Mouse (Mus musculus) neural tube, embryonic 13.5 days (tissue): ENCODE measurements around the gene Gm9837. TPM values are rescaled to one million over a fixed set of nuclear protein-coding genes. Genes with fewer than 3 reads are reported as not detected.
"Not testable (repeated sequence)": the region's sequence is repeated elsewhere in the genome, so short reads cannot be mapped to it uniquely, and the experiment has no call there.

Experiments
- ATAC-seq: fragments of 200-750 bp; cut with Nextera tagmentation; 2 replicates; pipeline ENCODE4 v1.8.0; 2017; ENCODE audit warnings: low read depth, mild to moderate bottlenecking, moderate TSS enrichment, moderate library complexity
- H3K27ac ChIP-seq: fragments of 300-500 bp; sonication (generic); replicated peaks from 2 replicates; pipeline ENCODE4 v1.5.1; 2015; ENCODE audit warnings: moderate library complexity, mild to moderate bottlenecking, inconsistent platforms
- H3K27me3 ChIP-seq: fragments of 300-500 bp; sonication (generic); 2 replicates; pipeline ENCODE4 v1.6.1; 2015; ENCODE audit warnings: mild to moderate bottlenecking, inconsistent platforms
- H3K36me3 ChIP-seq: fragments of 300-500 bp; sonication (generic); 2 replicates; pipeline ENCODE4 v1.6.1; 2015; ENCODE audit warnings: mild to moderate bottlenecking, inconsistent platforms
- H3K4me1 ChIP-seq: fragments of 300-500 bp; sonication (generic); replicated peaks from 2 replicates; pipeline ENCODE4 v1.6.1; 2015; ENCODE audit warnings: inconsistent platforms
- H3K4me2 ChIP-seq: fragments of 300-500 bp; sonication (generic); 2 replicates; pipeline ENCODE4 v1.6.1; 2015; ENCODE audit warnings: inconsistent platforms, mild to moderate bottlenecking, moderate library complexity
- H3K4me3 ChIP-seq: fragments of 300-500 bp; sonication (generic); 2 replicates; pipeline ENCODE4 v1.5.1; 2015; ENCODE audit warnings: mild to moderate bottlenecking, inconsistent platforms
- H3K9ac ChIP-seq: fragments of 300-500 bp; sonication (generic); 2 replicates; pipeline ENCODE4 v1.6.1; 2015; ENCODE audit warnings: moderate library complexity, mild to moderate bottlenecking, inconsistent platforms
- H3K9me3 ChIP-seq: fragments of 300-500 bp; sonication (generic); 2 replicates; pipeline ENCODE4 v1.6.1; 2016; ENCODE audit warnings: inconsistent platforms
- WGBS: fragments of 180-500 bp; shearing (Covaris S2); methylation state at CpG from one replicate; pipeline ENCODE4 v1.1.7; 2015; 5-methylcytosine and 5-hydroxymethylcytosine counted together
- polyA plus RNA-seq: library from polyadenylated mRNA; unstranded; fragments of >200 nt; fragmentation: Nextera tagmentation; extraction: Ambion mirVana; gene quantifications from 2 replicates; pipeline ENCODE4 v1.2.1, GENCODE M21; 2015

The Gm9837 gene
- polyA plus RNA-seq, 1 experiment from 2014 or later: not detected

DNA sequence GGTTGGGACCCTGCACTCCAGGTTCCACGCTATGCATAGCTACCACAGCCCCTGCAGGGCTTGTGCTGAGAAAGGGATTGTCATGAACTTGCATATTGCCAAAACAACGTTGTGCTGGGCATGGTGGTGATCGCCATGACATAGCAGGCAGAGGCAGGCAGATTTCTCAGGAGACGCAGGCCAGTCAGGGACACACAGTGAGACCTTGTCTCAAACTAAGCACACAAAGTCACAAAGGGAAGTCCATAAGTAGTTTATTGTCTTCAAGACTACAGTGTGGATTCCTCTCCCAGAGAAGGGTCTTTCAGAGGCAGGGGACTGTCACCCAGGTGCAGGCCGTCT is 41.6 kb downstream of the Gm9837 start:
- Histone ChIP-seq H3K4me2 (no peak overlapping the region), H3K27ac (no peak overlapping the region), H3K4me3 (no peak overlapping the region), H3K9me3 (no peaks in the 10 kb centered on the region), H3K36me3 (peaks cover 17% of the 10 kb centered on the region), H3K27me3 (no peaks in the 10 kb centered on the region), H3K9ac (no peak overlapping the region), H3K4me1 (peaks cover 19% of the 10 kb centered on the region)
- no peak for ATAC-seq
- WGBS: 95% methylated on average over 5 of the region's 5 CpGs

DNA sequence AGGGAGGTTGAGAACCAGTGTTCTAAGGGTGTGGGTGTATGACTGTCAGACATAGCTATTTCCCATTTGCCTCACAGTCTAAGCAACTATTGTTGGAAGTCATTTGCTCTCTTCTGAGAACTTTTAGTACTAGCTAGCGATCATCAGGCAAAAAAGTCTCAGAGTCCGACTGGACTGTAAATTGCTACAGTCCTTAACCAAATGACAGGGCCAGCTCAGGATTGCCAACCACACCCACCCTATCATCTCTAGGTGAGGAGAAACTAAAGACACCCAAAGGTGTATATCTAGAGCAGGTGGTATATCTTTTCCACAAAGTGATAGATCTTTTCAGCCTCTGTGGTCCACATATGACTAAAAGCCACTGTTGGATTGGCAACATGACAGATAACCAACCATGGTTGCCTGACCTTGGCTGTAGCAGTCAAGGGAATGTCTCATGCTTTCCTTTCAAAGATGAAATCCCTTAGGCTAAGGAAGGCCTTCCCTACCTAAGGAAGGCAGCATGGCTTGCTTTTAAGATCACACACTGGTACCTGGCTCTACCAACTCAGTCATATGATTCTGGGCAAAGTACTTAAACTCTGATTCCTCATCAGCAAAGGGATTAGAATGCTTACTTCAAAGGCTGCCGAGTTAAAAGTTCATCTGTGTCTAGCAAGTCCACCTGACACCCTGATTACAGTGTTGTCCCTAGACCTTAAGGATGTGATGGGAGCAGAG is 42.1 kb downstream of the Gm9837 start:
- Histone ChIP-seq H3K9me3 (no peaks in the 10 kb centered on the region), H3K27me3 (no peaks in the 10 kb centered on the region), H3K4me1 (peaks cover 19% of the 10 kb centered on the region), H3K4me3 (no peak overlapping the region), H3K36me3 (peaks cover 17% of the 10 kb centered on the region), H3K27ac (no peak overlapping the region), H3K4me2 (no peak overlapping the region), H3K9ac (no peak overlapping the region)
- whole genome bisulfite sequencing: 92% methylated on average over 3 of the region's 3 CpGs
- ATAC-seq: no peak

DNA sequence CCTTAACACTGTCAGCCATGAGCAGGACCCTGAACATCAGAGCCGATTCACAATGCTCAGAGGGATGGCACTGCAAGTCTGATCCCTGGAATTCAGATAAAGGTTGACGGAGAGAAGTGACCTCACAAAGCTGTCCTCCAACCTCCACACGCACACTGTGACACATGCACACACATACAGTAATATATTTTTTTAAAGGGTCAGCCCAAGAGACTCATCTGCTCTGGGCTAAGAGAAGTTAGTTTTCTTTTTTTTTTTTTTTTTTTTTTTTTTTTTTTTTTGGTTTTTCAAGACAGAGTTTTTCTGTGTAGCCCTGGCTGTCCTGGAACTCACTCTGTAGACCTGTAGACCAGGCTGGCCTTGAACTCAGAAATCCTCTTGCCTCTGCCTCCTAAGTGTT is 43.4 kb downstream of the Gm9837 start:
- Histone ChIP-seq H3K4me1 (peaks cover 19% of the 10 kb centered on the region), H3K36me3 (peaks cover 17% of the 10 kb centered on the region)
- H3K27me3 ChIP-seq, H3K4me3 ChIP-seq, ATAC-seq, H3K9me3 ChIP-seq, H3K9ac ChIP-seq, H3K4me2 ChIP-seq, H3K27ac ChIP-seq: not testable (repeated sequence)
- 87% methylated on average over 3 of the region's 3 CpGs for whole genome bisulfite sequencing

DNA sequence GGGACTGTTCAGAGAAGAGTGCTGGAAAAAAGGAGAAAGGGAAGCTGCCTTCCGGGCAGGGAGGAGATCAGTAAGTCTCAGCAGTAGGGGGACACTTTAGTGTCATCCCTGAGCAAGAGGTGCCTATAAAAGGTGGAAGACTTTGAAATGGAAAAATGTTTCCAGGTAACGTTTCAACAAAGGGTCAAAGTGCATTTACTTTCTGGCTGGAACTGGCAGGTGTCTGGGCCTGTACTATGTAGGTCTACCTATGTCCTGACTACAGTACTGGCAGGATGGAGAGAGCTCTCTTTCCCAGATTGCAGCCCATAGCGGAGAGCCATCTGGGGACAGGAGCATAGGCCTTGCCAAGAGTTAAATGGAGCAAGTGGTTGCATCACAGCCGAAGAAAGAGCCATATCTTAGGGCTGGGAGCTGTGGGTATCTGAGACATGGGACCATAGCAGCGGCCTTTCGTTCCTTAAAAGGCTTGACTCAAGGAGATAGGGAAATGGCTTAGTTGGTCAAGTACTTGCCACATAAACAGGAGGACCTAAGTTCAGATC is 44.5 kb downstream of the Gm9837 start:
- Histone ChIP-seq H3K4me2 (no peak overlapping the region), H3K9me3 (no peaks in the 10 kb centered on the region), H3K36me3 (peaks cover 21% of the 10 kb centered on the region), H3K27me3 (no peaks in the 10 kb centered on the region), H3K9ac (no peak overlapping the region), H3K27ac (no peak overlapping the region), H3K4me3 (no peak overlapping the region), H3K4me1 (peaks cover 13% of the 10 kb centered on the region)
- WGBS: 88% methylated on average over 6 of the region's 6 CpGs
- ATAC-seq: no peak

GRCm38 (mm10) chr11:53425251-53425650 is 45.0 kb downstream of the Gm9837 start:
- H3K4me1 ChIP-seq: peaks cover 12% of the 10 kb centered on the region
- no peak overlapping the region for H3K9ac ChIP-seq
- peaks cover 22% of the 10 kb centered on the region for H3K36me3 ChIP-seq
- H3K27me3 ChIP-seq: no peaks in the 10 kb centered on the region
- 68% methylated on average over 3 of the region's 3 CpGs for WGBS
- H3K9me3 ChIP-seq: no peaks in the 10 kb centered on the region
- no peak for ATAC-seq
- no peak overlapping the region for H3K4me2 ChIP-seq
- no peak overlapping the region for H3K27ac ChIP-seq
- H3K4me3 ChIP-seq: no peak overlapping the region

DNA sequence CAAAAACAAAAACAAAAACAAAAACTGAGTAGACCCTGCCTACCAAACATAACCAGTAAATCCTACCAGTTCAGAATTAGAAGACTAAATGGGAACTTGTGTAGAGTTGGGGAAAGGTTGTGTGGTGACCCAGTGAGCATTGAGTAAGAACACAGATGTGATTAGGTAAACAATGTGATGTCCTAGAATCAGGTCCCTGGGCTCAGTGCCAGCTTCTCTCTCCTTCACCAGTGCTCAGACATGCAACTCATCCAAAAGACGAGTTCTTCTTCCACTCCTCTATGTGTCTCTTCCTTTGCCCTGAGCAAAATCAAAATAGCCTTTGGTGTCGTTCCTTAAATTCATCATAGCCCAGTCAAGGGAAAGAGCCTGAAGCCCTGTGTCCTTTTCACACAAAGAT is 45.5 kb downstream of the Gm9837 start:
- Histone ChIP-seq H3K4me2 (no peak overlapping the region), H3K4me3 (no peak overlapping the region), H3K27ac (no peak overlapping the region), H3K27me3 (no peaks in the 10 kb centered on the region), H3K9ac (no peak overlapping the region), H3K36me3 (peaks cover 27% of the 10 kb centered on the region), H3K4me1 (peaks cover 8% of the 10 kb centered on the region), H3K9me3 (no peaks in the 10 kb centered on the region)
- WGBS: 80% methylated on average over 2 of the region's 2 CpGs
- ATAC-seq: no peak

GRCm38 (mm10) chr11:53423036-53423435 is 47.2 kb downstream of the Gm9837 start, which contains the start of gene Leap2:
Leap2 (minus strand) TSS chr11:53423170.
- no peak within 1 kb of the TSS for H3K4me2 ChIP-seq
- no peaks in the 10 kb centered on the region for H3K9me3 ChIP-seq
- H3K27ac ChIP-seq: no peak within 1 kb of the TSS
- WGBS: 93% methylated on average over 4 of the region's 4 CpGs
- H3K4me1 ChIP-seq: no peaks in the 10 kb centered on the region
- no peak for ATAC-seq
- H3K9ac ChIP-seq: no peak within 1 kb of the TSS
- peaks cover 33% of the 10 kb centered on the region for H3K36me3 ChIP-seq
- H3K27me3 ChIP-seq: no peaks in the 10 kb centered on the region
- H3K4me3 ChIP-seq: no peak within 1 kb of the TSS

Other genes starting within 250 kb of the Gm9837 start
- gene Hspa4, start 170.0 kb downstream of the Gm9837 start, polyA plus RNA-seq: 56.1 and 63.0 TPM in 2 replicates
- gene Zcchc10, start 145.8 kb downstream of the Gm9837 start, polyA plus RNA-seq: 14.9 and 15.5 TPM in 2 replicates
- 43.3 and 55.2 TPM in 2 replicates for gene Aff4, start 119.6 kb downstream of the Gm9837 start, polyA plus RNA-seq
- gene Leap2, start 47.3 kb downstream of the Gm9837 start, polyA plus RNA-seq: not detected in 2 replicates
- 722 and 723 TPM in 2 replicates for gene Uqcrq, start 39.6 kb downstream of the Gm9837 start, polyA plus RNA-seq
- gene Gdf9, start 39.5 kb downstream of the Gm9837 start, polyA plus RNA-seq: 3.4 and 3.6 TPM in 2 replicates
- not detected in 2 replicates for gene Gm10447, start 13.4 kb downstream of the Gm9837 start, polyA plus RNA-seq
- 1.9 and 3.5 TPM in 2 replicates for gene Shroom1, start 13.3 kb downstream of the Gm9837 start, polyA plus RNA-seq
- gene Gm9945, start 9.7 kb upstream of the Gm9837 start, polyA plus RNA-seq: not detected in 2 replicates
- gene Sowaha, start 9.8 kb upstream of the Gm9837 start, polyA plus RNA-seq: 0.21 and 0.27 TPM in 2 replicates
- 21.3 and 24.2 TPM in 2 replicates for gene Sept8, start 48.8 kb upstream of the Gm9837 start, polyA plus RNA-seq
- 265 and 272 TPM in 2 replicates for gene Kif3a, start 96.9 kb upstream of the Gm9837 start, polyA plus RNA-seq
- gene Il4, start 148.2 kb upstream of the Gm9837 start, polyA plus RNA-seq: 2.1 and 2.5 TPM in 2 replicates
- gene Il13, start 164.2 kb upstream of the Gm9837 start, polyA plus RNA-seq: not detected in 2 replicates
- gene Rad50, start 236.8 kb upstream of the Gm9837 start, polyA plus RNA-seq: 11.9 and 12.6 TPM in 2 replicates